Mouse (Mus musculus): ENCODE results near the gene Acads. TPM values are rescaled to one million over a fixed set of nuclear protein-coding genes. Genes with fewer than 3 reads are reported as not detected.
A peak's percentile ranks its signal among the peaks of the same experiment; 100 is the strongest.
"Not testable (repeated sequence)": the region's sequence is repeated elsewhere in the genome, so short reads cannot be mapped to it uniquely, and the experiment has no call there.

The Acads gene
- total RNA-seq (2021): 1 to 10 TPM; 8.5 to 9.9 TPM
- long read RNA-seq, experiment 1, partial matches to known transcripts: 0 of 3 reads
- long read RNA-seq, experiment 1, other reads (novel, unspliced or antisense): 1 of 3 reads
- long read RNA-seq, experiment 2, partial matches to known transcripts: 0 of 7 reads
- long read RNA-seq, experiment 2, other reads (novel, unspliced or antisense): 3 of 7 reads

- peak; percentile 50 to 51 for DNase-seq (ENCODE audit: low spot score in 2 of 2)
Observed at GRCm38 (mm10) chr5:115118961-115119570, at the start of gene Acads. TSS of gene Acads (minus strand) at chr5:115119346.

DNA sequence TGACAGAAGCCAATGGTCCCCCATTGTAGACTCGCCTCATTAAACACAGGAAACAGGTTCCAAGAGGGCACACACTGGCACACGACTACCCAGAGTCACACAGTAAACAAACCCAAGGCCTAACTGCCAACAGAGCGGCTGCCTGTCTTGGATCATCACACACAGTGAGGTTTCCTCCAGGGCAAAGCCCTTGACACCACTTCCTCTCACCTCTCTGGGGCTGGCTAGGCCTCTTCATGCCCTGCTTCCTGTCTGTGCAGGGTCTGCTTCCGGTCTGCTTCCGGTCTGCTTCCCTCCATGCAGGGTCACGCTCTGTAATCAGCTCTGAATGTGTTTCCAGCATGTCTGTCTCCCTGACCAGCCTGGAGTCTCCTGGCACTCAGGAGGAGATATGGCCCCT, 48.2 kb upstream of the Acads start:
- DNase-seq (ENCODE audit: low spot score in 2 of 2): no peak

GRCm38 (mm10) chr5:115166815-115167194, 47.7 kb upstream of the Acads start:
- no peak for DNase-seq (ENCODE audit: low spot score in 2 of 2)

DNA sequence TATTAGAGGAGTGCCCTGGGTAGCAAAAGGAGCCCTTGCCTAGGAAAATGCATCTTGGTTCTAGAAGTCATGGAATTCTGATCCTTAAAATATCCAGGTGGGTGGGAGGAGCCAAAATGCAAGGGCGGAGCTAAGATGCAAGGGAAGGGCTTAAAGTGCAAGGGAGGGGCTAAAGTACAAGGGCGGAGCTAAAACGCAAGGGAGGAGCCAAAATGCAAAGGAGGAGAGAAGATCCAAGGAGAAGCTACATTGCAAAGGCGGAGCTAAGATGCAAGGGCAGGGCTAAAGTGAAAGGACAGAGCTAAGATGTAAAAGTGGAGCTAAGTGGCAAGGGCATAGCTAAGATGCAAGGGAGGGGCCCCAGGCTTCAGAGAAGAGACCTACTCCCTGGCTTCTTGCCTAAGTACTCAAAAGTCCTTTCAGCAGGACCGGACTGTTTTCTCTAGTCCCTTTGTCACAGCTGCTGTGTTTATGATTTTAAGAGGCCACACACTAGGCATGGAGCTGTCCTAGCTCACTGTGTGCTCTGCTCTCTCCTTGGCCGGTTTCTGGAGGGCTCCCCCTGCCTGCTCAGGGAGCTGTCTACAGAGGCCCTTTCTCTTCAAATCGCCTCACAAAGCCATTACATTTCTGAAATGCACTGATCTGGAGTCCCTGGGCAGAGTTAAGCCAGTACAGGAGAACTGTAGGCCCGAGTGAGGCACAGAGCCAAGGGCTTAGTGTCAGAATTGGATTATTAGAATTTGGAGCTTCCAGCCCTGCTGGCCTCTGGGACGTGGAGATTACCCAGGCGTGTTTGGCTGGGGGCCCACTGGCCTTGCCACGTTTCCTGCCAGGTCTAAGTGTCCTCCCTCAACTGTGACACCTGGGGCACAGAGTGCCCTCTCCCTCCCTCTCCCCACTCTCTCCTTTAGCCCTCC, 47.0 kb upstream of the Acads start:
- no peak for DNase-seq (ENCODE audit: low spot score in 2 of 2)

- DNase-seq (ENCODE audit: low spot score in 2 of 2): no peak
Observed at GRCm38 (mm10) chr5:115165351-115165750, 46.2 kb upstream of the Acads start.

GRCm38 (mm10) chr5:115164446-115164845, 45.3 kb upstream of the Acads start:
- DNase-seq (ENCODE audit: low spot score in 2 of 2): not testable (repeated sequence)

GRCm38 (mm10) chr5:115163563-115163962, 44.4 kb upstream of the Acads start:
- DNase-seq (ENCODE audit: low spot score in 2 of 2): peak; percentile 53 to 61

DNA sequence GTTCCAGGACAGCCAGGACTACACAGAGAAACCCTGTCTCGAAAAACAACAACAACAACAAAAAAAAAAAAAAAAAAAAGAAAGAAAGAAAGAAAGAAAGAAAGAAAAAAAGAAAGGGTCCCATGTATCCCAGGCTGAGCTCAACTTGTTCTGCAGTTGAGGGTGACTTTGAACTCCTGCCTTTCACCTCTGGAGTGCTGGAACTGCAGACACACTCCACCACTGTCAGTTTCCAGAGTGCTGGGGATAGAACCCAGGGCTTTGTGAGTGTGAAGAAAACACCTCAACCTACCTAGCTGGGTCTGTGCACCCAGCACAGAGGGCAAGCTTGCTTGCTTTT, 42.8 kb upstream of the Acads start:
- not testable (repeated sequence) for DNase-seq (ENCODE audit: low spot score in 2 of 2)

DNA sequence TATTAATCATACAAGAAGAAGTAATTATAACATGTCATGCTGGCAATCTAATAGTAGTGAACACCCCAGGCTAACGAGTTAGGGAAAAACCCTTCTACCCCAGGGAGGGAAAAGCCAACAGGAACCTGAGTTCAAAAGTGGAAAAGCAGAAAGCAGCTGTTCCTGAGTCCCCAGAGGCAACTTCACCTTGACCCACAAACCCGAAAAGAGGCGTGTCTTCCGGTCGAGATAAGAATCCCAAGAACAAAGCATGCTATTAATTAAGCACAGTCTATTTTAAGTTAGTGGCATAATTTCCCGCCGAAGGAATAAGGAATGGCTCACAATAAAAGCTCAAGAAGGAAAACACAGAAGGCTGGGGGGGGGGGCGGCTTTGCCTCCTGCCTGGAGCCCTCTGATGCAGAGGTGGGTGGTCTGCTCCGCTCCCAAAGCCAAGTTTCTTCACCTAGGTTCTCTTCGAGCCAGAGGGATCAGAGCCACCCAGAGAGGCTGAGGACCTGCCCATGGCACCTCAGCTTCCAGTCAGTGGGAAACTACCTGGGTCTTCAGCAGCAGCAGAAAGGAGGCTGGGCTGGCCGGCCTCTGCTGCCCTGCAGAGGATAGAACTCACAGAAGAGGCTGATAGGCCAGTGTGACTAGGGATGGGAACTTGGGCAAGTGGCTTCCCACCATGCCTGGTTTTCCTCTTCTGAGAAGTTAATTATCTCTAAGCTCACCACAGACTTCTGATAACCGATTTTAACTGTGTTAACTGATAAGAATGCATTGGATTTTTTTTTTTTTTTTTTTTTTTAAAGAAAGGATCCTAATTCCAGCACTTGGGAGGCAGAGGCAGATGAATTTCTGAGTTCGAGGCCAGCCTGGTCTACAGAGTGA, 42.2 kb upstream of the Acads start:
- DNase-seq (ENCODE audit: low spot score in 2 of 2): no peak

DNA sequence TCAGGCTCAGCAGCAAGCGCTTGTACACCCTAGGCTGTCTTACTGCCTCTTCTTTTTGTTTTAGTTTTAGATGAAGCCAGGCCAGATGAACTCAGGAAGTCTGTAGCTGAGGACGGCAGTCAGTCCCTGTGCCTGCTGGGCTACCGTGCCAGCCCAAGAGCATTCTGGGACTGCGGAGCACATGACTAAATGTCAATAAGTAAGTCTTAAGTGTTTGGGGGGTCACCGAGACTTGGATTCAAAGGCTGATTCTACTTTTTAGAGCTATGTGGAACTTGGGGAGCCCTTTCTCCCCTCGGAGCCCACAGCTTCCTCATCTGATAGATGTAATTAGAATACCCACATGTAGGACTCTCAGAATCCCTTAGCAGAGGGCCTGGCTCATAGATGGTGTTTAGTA, 41.5 kb upstream of the Acads start:
- DNase-seq (ENCODE audit: low spot score in 2 of 2): no peak

GRCm38 (mm10) chr5:115159165-115159564, 40.0 kb upstream of the Acads start:
- no peak for DNase-seq (ENCODE audit: low spot score in 2 of 2)

DNA sequence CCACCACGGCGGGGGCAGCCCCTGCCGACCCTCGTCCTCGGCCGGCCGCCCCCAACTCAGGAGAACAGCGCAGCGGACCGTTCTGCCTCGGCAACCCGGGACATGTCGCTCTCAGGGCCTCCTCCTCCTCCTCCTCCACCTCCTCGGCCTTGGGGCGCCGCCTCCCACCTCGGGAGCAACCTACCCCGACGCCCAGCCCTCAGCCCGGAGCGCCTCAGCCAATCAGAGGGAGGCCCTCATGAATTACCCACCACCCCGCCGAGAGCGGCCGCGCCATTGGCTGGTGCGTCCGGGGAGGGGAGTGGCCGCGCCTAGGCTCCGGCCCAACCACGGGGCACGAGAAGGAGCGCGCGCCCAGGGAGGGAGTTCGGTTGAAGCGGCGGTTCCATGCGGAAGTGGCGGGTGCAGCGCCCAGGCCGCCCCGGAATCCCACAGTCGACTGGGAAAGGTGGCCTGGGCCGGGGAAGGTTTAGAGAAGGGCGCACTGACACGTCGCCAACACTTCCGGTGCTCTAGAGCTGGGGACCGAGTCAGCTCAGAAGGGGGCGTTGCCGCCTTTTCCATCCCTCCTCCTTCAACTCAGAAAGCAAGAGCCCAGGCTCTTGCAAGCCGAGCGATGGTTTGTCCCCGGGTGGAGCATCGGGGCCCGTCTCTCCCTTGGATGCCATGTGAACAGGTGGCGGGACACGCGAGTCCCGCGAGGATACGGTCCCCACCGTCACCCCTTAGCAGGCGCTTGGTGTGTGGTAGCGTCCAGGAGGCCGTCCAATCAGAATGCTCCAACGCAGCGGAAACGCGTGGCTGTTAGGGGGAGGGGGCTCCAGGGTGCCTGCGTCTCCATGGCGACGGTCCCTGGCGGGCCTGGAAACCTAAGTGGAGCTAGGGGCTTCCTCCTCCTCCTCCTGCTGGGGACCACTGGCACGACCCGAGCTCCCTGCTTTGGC, 39.2 kb upstream of the Acads start, which contains the start of gene Mlec:
TSS of gene Mlec (minus strand) at position 140 of the 944 bp plus-strand sequence.
- peak; percentile 99 for DNase-seq (ENCODE audit: low spot score in 2 of 2)

DNA sequence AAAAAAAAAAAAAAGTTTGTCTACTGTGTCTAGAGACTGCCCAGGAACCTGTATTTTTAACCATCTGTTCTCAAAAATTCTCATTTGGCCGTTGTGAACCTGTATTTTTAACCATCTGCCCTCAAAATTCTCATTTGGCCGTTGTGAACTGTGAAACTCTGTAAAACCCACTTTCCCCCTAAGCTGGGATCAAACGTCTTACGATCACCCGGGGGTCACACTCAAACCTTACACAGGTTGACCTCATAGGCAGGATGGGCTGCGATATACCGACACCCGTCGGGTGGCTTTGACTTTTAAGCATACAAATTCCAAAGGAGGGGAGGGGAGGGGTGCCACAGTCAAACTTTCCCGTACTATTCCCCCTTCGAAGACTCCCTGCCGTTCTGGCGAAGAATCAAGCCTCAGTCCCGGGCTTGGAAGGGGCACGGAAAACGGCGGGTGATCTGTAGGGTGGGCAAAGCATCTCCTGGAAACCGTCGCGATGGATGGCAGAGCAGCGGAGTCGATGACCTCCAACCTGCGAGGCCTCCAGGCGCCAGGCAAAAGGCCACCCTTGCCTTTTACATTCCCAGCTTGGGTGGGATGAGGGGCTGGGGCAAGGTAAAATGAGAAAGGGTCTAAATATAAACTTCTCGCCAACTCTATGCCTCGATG, 37.9 kb upstream of the Acads start:
- no peak for DNase-seq (ENCODE audit: low spot score in 2 of 2)

DNA sequence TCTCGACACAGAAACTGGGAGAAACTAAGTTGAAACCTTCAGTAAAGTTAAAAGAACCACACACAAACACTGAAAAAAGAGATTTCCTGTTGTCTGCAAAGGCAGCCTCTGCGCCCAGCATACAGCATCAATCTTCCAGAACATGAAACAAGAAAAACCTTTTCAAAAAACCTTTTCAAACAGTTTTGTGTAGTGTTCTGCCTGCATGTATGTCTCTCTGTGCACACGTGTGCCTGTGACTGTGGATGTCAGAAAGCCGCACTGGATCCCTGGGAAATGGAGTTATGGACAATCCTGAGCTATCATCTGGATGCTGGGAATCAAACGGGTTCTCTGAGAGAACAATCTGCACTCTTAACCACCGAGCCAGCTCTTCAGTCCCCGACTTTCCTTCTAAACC, 37.3 kb upstream of the Acads start:
- DNase-seq (ENCODE audit: low spot score in 2 of 2): no peak

- DNase-seq (ENCODE audit: low spot score in 2 of 2): no peak
Observed at GRCm38 (mm10) chr5:115155831-115156230, 36.7 kb upstream of the Acads start.

DNA sequence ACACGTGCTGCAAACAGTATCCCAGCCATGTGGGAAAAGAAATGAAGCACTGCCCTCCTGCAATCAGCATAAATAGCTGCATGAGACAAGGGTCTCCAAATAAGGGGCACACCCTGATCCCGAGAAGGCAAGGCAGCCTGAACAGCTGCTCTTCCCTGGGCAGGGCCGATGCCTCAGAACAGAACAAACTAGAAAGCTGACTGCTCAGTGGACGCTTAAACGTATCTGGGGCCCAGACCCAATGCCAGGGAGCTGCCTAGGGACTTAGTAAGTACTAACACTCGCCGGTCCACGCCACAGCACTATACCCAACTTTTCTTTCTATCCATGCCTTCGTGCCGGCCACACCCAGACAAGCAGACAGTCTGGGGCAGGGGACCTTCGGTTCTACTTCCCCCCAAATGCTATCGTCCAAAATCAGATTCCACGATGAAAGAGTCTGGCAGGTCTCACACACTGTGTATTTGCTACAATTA, 36.0 kb upstream of the Acads start:
- DNase-seq (ENCODE audit: low spot score in 2 of 2): no peak

GRCm38 (mm10) chr5:115152132-115152956, 33.2 kb upstream of the Acads start:
- no peak for DNase-seq (ENCODE audit: low spot score in 2 of 2)

DNA sequence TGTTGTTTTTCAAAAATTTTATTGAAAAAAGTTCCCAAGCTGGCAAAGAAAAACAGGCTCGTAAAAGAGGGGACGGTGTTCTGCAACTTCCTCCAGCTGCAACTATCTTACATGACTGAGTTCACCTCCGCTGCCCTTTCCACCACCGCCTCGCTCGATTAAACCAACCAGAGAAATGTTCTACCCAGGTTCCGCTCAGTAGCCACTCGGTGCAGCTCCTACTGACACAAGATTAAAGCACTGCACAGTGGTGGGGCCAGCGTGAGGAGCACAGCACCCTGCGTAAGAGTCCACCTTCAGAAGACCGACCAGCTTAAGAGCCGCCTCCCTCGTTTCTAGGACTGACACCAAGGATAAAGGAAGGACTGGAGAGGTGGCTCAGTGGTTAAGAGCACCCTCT, 32.3 kb upstream of the Acads start:
- DNase-seq (ENCODE audit: low spot score in 2 of 2): no peak

- DNase-seq (ENCODE audit: low spot score in 2 of 2): no peak
Observed at GRCm38 (mm10) chr5:115150991-115151390, 31.8 kb upstream of the Acads start.
